Mouse (Mus musculus) T-helper 17 cell (primary cell): ENCODE data around the gene Nt5e.

Experiments used
- in situ Hi-C, 2 experiments: fragments of 300-600 bp; cut with MboI, MseI; formaldehyde crosslinking; loops; 1 replicate in 1 of 2; 2 replicates in 1 of 2; pipeline ENCODE4 v1.15.1; 2025; ENCODE audit warnings: high pct_unique_total_duplicates in 2 of 2

The Nt5e gene

DNA sequence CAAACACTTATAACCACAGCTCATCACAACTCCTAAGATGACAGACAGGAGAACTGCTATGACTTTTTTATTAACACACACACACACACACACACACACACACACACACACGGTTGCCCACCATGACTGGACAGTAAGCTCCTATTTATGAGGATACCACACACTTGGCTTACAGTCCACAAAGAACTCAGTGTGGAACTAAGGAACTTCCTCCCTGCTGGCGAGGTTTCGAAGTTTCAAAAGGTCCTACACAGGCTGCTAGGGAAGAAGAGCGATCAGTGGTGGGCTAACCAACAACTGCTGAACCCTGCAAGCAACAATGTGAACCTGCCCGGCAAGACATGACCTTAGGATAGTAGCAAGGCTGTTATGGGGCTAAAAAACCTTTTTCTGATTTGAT, 50.5 kb downstream of the Nt5e start:
- in situ Hi-C loops = loop anchor here in 1 of 2 experiments (10.0 kb wide), 1 partner anchor 1457 kb away; no protein-coding TSS in a partner anchor

DNA sequence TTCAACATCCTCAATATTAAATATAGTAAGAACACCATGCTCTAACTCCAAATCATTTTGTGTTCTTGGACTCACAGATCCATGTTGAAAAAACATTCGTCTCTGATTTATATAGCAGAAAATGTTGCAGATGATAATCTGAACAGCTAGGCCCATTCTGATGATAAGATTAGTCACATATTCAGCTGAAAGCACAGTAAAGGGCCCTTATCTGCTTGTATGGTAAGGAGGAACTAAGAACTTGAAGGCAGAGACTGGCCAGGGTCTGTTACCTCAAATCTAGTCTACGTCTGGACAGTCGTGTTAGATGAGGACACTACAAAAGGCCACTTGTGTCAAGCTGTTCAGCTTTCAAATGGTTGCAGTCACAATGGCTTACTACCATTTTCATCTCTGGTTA, 52.1 kb downstream of the Nt5e start:
- in situ Hi-C loops = loop anchor here in 1 of 2 experiments (10.0 kb wide), 1 partner anchor 1456 kb away; no protein-coding TSS in a partner anchor

DNA sequence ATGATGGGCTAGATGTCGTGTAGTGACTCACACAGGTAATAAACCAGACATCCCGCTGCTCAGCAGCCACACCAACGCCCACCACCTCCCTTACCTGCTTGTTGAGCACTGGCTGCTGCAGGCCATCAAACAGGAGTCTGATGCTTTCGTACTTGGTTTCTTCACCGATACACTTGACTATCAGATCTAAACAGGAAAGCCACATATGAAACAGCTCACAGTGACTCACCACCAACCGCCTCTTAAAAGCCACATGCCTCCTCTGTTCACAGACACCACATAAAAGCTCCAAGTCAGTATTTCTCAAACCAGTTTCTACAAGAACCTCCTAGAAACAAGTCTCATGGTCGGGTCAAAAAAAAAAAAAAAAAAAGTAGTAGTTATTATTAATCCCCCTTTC, 53.1 kb downstream of the Nt5e start:
- in situ Hi-C loops = no loop called here

DNA sequence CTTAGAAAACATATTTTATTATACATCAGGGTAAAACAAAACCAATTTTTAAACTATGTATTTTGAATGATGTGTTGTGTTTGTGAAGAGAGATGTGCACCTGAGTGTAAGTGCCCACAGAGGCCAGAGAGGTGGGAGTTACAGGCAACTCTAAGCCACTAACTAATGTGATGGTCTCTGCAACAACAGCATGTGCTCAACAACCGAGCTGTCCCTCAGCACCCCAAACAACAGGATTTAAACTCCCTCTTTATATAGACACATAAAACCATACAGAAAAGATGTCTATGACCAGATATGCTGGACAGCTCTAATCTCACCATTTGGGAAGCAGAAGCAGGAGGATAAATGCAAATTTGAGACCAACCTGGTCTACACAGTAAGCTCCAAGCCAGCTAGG, 53.5 kb downstream of the Nt5e start:
- in situ Hi-C loops = no loop called here

DNA sequence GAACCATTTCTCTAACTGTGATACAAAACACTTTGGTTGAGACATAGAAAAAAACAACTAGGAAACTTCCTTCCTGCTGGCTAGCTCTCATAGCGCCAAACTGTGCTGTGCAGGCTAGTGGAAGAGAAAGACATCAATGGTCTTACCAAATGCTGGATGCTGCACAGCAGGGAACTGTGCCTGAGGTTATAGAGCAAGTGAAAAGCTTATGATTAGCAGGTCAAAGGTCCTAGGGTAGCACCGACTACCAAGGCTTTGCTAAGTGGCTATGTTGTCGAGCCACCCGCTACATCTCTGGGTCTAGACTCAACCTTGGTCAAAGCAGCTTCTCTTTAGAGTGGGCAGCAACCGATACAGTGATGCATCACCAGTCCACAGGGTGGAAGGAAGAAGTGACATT, 61.8 kb downstream of the Nt5e start:
- in situ Hi-C loops = no loop called here

DNA sequence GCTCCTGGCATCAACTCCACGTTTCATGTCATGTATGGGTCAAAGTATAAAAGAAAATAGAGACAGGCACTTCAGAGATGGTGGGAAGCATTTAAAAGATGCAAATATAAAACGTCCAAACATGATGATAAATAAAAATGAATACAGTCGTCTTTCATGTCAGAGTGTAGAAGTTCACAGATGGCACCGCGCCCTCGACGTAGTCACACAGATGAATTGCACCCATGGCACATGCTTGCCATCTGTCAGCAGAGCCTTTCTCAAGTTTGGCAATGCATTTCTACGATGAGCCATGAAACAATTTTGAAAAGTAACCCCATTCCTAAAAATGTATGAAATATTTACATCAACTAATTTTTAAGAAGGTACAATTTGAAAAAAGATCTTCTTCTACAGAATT, 67.9 kb downstream of the Nt5e start:
- in situ Hi-C loops = loop anchor here in 1 of 2 experiments (5.0 to 10.0 kb wide), 2 partner anchors 153 to 1130 kb away; no protein-coding TSS in a partner anchor

DNA sequence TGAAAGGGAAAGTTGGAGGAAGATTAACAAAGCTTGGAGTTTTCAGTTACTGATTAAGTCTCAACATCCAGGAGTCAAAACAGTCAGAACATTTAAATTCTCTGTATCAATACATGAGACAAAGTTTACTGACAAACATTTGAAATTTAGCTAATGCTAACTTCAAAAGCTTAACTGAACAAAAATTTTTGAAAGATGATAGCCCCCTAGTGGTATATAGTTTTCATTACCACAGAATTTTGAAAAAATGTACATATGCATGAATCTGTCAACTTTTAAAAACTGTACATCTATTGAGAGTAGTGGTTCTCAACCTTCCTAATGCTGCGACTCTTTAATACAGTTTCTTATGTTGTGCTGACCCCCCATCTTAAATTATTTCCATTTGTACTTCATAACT, 71.5 kb downstream of the Nt5e start:
- in situ Hi-C loops = loop anchor here in 1 of 2 experiments (5.0 to 10.0 kb wide), 2 partner anchors 156 to 1134 kb away; no protein-coding TSS in a partner anchor

DNA sequence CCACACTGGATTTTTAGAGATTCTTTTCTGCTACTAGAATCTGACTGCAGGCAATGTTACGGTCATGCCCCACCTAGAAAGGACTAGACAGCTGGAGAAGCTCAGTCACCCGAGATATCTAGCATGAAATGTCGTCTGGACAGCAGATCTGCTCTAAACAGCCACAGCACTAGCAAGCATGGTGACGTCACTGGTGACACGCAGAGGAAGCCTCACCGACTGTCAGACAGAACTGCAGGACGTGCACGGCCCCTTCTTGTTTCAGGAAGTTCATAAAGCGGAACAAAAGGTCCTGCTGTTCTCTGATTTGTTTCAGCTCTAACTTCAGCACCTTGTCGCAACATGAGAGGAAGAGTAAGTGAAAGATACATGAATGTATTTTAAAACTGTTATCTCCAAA, 77.1 kb downstream of the Nt5e start:
- in situ Hi-C loops = no loop called here

DNA sequence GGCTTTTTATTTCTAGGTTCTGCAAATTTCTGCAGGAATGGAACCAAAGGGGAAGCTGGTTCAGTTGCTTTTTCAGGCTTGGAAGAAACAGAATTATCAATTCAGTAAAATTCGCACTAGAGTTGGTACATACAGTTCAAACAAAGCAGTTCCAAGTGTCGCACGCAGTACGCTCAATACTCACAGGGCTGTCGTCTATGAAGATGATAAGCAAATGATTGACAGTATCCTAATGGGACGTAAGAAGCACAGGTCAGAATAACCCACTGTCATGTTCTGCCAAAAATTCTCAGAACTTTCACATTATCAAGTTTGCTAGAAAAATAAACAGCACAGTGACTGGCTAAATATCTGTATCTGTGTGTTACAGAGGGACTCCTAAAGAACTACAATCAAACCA, 77.5 kb downstream of the Nt5e start:
- in situ Hi-C loops = no loop called here

DNA sequence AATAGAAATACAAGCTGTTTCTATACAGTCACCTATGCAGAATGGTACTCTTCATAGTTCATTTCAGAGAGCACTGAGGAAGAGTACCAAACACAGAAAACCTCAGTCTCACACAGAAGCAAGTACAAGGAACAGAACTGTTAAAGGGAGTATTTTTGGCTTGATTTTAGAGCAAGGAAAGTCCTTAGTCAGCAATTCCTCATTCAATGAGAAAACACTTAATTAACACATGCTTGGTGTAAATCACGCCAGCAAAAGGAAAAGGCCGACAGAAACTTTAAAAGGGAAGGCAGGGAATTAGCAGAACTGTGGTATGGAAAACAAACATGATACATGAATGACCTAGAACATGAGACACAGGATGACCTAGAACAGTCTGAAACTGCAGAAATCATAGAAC, 83.0 kb downstream of the Nt5e start:
- in situ Hi-C loops = no loop called here

DNA sequence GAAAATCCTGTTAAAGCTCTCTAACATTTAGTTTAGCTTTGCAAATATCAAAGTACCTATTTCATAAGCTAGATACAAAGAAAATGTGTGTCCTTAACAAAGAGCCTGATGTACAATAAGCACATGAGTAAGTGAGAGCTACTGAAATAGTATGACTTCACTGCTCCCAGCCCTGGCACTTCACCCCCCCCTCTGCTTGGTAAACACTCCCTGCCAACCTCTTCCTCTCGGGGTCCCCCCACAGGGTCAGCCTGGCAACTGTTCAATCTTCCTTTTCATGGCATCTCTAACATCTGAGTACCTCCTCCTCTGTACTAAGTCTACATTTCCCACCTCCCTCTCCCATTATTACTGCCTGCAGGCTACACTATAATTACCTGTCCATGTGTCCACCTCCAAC, 89.8 kb downstream of the Nt5e start:
- in situ Hi-C loops = no loop called here
